Mouse (Mus musculus) inflammation-experienced regulatory T-cells, adult 16 weeks (primary cell): Measurements from ENCODE around the gene Zfx. TPM values are rescaled to one million over a fixed set of nuclear protein-coding genes. Genes with fewer than 3 reads are reported as not detected.

Source experiments
- polyA plus RNA-seq: library from polyadenylated mRNA; unstranded; fragments of 100-300 nt; shearing (Covaris generic); gene quantifications from one replicate; pipeline ENCODE4 v1.2.1, GENCODE M21; 2017

Zfx gene
- 56.8 TPM for polyA plus RNA-seq

GRCm38 (mm10) chrX:94123059-94123839 is at the start of gene Zfx:
Zfx (minus strand) TSS chrX:94123702.

Other genes starting within 250 kb of the Zfx start
- not detected for gene AU015836, start 155.0 kb downstream of the Zfx start, polyA plus RNA-seq
- gene Eif2s3x, start 89.2 kb upstream of the Zfx start, polyA plus RNA-seq: 56.7 TPM
- 10.0 TPM for gene Klhl15, start 110.9 kb upstream of the Zfx start, polyA plus RNA-seq
- not detected for gene Fam90a1b, start 243.1 kb upstream of the Zfx start, polyA plus RNA-seq
- 20.0 TPM for gene Apoo, start 243.4 kb upstream of the Zfx start, polyA plus RNA-seq